Mouse (Mus musculus) embryonic stem cell, embryonic (primary cell): Measurements from ENCODE around the gene Arap1.

Experiments
- CTCF ChIA-PET, 4 experiments: fragments of 300-600 bp in 2 of 4; fragments of 350-600 bp in 2 of 4; sonication (Branson Sonifier 250); formaldehyde crosslinking; loops; one replicate each; lab custom pipeline; 2022; ENCODE audit warnings: inconsistent platforms in 2 of 4; lab: Charles Lee
- POLR2A ChIA-PET, 4 experiments: fragments of 300-600 bp in 2 of 4; fragments of 350-600 bp in 2 of 4; sonication (Branson Sonifier 250); formaldehyde crosslinking; loops; one replicate each; lab custom pipeline; 2022; ENCODE audit warnings: antibody characterized with exemption in 4 of 4, inconsistent platforms in 1 of 4; lab: Charles Lee

Arap1 gene

GRCm38 (mm10) chr7:101320399-101321217, 27.3 kb upstream of the Arap1 start:
- ChIA-PET POLR2A (interaction anchor here in 2 of 4 experiments (1.0 to 3.3 kb wide), 2 partner anchors 10 to 18 kb away, joined by 3 to 19 read pairs; partner anchors contain the start of gene Atg16l2 (in 1 of the 2)), CTCF (interaction anchor here in 3 of 4 experiments (0.7 to 3.5 kb wide), 7 partner anchors 9 to 107 kb away, joined by 3 to 19 read pairs (median 6); no protein-coding TSS in a partner anchor)

- POLR2A ChIA-PET: interaction anchor here in 3 of 4 experiments (0.8 to 3.3 kb wide), 8 partner anchors 10 to 178 kb away, joined by 3 to 19 read pairs (median 4); partner anchors contain the start of genes Arap1 (in 2 of the 3) and Atg16l2 (in 1 of the 3)
- CTCF ChIA-PET: interaction anchor here in 3 of 4 experiments (1.0 to 3.5 kb wide), 9 partner anchors 10 to 106 kb away, joined by 3 to 19 read pairs (median 4); no protein-coding TSS in a partner anchor
These were observed 26.5 kb upstream of the Arap1 start for GRCm38 (mm10) chr7:101321218-101321827.

GRCm38 (mm10) chr7:101323141-101323594, 24.7 kb upstream of the Arap1 start:
- ChIA-PET POLR2A (interaction anchor here in 2 of 4 experiments (0.8 to 3.3 kb wide), 9 partner anchors 9 to 87 kb away, joined by 3 to 19 read pairs (median 3); partner anchors contain the start of genes Arap1 (in 1 of the 2) and Gm45837 (in 1 of the 2)), CTCF (interaction anchor here in 2 of 4 experiments (0.7 to 1.6 kb wide), 3 partner anchors 12 to 180 kb away, joined by 3 to 6 read pairs (median 6); no protein-coding TSS in a partner anchor)

- ChIA-PET POLR2A (interaction anchor here in 2 of 4 experiments (0.5 to 1.2 kb wide), 3 partner anchors 14 to 544 kb away, joined by 3 to 5 read pairs (median 4); partner anchors contain the start of gene Atg16l2 (in 1 of the 2)), CTCF (interaction anchor here in 2 of 4 experiments (1.0 to 1.6 kb wide), 3 partner anchors 13 to 44 kb away, joined by 3 to 6 read pairs (median 6); no protein-coding TSS in a partner anchor)
These were observed 23.5 kb upstream of the Arap1 start for GRCm38 (mm10) chr7:101324142-101324962.

DNA sequence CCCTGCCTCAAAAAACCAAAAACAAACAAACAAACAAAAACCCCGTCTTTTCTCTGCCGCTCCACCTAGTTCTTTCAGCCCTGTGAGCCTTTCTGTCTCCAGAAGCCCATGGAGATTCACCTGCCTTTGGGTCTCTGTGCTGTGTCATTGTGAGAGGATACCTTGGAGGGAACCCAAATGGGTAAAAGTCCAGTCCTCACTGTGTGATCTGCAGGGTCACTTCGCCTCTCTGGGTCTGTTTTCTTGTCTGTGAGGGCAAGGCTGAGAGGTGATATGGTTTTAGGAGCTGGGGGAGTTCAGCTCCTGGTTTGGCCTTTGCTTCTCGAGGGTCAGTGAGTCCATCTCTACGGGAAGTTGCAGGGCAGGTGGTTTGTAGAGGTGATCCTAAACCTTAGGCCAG, 21.9 kb upstream of the Arap1 start:
- ChIA-PET POLR2A (interaction anchor here in 1 of 4 experiments (1.4 kb wide), 1 partner anchor 15 kb away, joined by 4 read pairs; no protein-coding TSS in a partner anchor), CTCF (interaction anchor here in 1 of 4 experiments (1.1 kb wide), 1 partner anchor 72 kb away, joined by 6 read pairs; no protein-coding TSS in a partner anchor)

DNA sequence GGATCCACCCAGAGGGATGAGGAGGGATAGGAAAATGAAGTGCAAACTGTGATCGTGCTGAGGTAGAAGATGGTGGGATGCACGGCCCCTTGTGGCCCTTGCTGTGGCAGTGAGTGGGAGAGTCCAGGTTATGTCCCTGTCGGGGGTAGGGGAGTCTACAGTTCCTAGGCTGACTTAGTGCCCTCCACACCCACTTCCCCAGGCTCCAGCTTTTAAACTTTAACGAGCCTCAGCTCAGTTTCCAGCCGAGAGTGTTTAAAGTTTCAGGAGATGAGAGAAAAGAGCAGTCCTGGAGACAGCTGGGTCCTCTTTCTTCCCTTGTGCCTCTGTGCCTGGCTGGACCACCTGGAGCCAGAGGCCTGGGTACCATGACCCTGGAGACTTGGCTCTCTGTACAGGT, 20.6 kb upstream of the Arap1 start:
- ChIA-PET POLR2A (no interaction called here), CTCF (interaction anchor here in 2 of 4 experiments (1.1 to 1.2 kb wide), 2 partner anchors 16 to 70 kb away, joined by 3 to 6 read pairs; no protein-coding TSS in a partner anchor)

DNA sequence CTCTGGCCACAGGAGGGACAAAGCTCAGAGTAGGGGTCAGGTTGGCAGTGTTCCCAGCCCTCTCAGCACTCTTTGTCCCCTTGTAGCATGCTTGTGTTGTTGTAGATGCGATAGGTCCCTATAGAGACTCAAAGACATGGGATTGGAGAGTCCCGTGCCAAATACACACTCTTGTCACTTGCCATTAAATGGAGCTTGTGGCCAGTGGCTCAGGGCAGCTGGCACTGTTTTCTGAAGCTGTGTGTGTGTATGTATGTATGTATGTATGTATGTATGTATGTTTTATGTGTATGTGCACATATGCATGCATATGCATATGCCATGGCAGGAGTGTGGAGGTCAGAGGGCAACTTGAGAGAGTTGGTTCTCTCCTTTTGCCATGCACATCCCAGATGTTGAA, 20.1 kb upstream of the Arap1 start:
- ChIA-PET POLR2A (no interaction called here), CTCF (interaction anchor here in 1 of 4 experiments (1.2 kb wide), 1 partner anchor 17 kb away, joined by 3 read pairs; no protein-coding TSS in a partner anchor)

- CTCF ChIA-PET: interaction anchor here in 1 of 4 experiments (0.6 kb wide), 1 partner anchor 1052 kb away, joined by 7 read pairs; no protein-coding TSS in a partner anchor
These were observed 19.2 kb upstream of the Arap1 start for GRCm38 (mm10) chr7:101328621-101329158.

DNA sequence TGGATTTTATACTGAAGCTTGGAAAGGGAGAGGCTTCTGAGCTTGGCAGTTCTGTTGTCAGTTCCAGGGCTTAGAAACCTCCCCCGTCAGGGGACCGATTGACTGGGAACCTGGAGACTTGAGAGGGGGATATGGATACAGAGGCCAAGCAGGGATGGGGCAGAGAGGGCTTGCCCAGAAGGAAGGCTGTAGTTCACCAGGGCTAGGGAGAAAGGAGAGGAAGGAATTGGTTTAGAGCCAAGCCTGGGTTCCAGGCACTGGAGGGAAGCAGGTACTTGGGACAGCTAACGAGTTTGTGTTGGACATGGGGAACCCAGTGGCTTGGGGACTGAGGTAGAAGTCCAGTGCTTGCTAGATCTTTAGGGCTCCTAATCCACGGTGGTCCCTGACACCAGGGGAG, 18.3 kb upstream of the Arap1 start:
- POLR2A ChIA-PET: interaction anchor here in 2 of 4 experiments (0.7 to 1.5 kb wide), 2 partner anchors 12 to 32 kb away, joined by 3 to 5 read pairs; partner anchors contain the start of gene Stard10 (in 1 of the 2)
- CTCF ChIA-PET: interaction anchor here in 1 of 4 experiments (0.6 kb wide), 1 partner anchor 1053 kb away, joined by 7 read pairs; no protein-coding TSS in a partner anchor

More at GRCm38 (mm10) chr7:101328621-101329158, 19.2 kb upstream of the Arap1 start:
- POLR2A ChIA-PET: interaction anchor here in 2 of 4 experiments (0.9 to 1.5 kb wide), 2 partner anchors 12 to 18 kb away, joined by 3 to 5 read pairs; partner anchors contain the start of gene Stard10 (in 1 of the 2)

DNA sequence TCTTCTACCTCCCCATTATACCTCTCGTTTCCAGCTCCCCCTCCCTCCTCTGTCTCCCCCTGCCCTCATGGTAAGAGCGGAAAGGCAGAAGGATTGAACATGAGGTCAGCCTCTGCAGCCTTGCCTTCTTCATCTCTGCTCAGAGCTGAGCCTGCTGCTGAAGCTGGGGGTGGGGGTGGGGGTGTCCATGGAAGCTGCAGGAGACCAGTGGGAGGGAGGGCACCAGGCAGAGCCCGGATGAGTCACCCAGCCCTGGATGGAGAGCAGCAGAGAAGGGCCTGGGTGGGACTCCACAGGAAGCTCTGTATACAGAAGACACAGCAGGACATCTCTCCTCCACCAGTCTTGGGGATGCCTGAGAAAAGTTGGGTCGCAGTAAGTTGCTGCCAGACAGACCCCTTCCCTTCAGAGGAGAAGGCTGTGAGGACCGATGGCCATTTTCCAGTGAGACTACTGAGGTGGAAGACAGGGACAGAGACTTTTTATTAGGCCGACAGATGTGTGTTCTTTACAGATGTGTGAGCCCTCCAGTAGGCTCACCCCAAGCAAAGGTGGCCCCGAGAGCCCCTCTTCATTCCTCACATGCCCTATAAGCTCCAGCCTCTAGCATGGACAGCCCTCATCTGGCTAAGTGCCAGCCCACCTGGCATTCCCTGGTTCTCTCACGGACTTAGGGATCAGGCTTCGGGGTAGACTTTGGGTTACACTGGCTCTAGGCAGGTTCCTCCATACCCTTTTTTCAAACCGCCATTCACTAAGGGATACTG, 17.6 kb upstream of the Arap1 start:
- CTCF ChIA-PET: no interaction called here
- POLR2A ChIA-PET: interaction anchor here in 2 of 4 experiments (0.7 to 1.5 kb wide), 3 partner anchors 10 to 32 kb away, joined by 3 to 5 read pairs (median 3); partner anchors contain the start of gene Stard10 (in 1 of the 2)

GRCm38 (mm10) chr7:101330841-101331173, 17.1 kb upstream of the Arap1 start:
- ChIA-PET CTCF (no interaction called here), POLR2A (no interaction called here)

DNA sequence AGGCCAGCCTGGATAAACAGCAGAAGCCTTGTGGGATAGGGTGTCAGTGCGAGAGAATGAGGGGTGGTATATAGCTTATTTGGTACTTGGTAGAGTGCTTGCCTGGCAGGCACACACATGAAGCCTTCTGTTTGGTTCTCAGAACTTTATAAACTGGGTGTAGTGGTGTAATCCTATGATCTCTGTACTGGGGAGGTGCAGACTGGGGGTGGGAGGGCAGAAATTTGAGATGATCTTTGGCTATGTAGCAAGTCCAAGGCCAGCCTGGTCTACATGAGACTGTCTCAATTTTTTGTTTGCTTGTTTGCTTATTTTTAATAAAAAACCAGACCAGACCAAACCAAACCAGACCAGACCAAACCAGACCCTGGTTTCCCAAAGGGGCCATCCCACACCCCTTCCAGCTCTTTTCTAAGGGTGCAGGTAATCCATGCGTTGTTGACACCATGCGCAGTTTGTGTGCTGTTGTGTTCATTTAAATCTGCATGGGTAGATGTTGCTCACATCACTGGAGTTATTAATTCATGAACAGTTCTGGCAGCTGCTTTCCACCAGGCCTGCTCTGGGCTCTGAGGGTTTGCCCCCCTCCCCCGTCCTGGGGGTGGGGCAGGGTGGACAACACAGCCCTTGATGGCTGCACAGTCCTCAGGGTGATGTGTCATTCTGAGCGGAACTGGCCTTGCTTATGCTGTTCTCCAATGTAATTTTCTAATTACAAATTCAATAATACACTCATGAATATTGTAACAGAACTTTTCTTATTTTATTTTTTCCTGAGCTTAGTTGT, 15.6 kb upstream of the Arap1 start:
- ChIA-PET POLR2A (interaction anchor here in 2 of 4 experiments (0.6 to 1.3 kb wide), 3 partner anchors 10 to 285 kb away, joined by 3 to 5 read pairs (median 4); no protein-coding TSS in a partner anchor), CTCF (interaction anchor here in 3 of 4 experiments (0.5 to 0.6 kb wide), 4 partner anchors 21 to 559 kb away, joined by 3 to 7 read pairs (median 4); no protein-coding TSS in a partner anchor)

DNA sequence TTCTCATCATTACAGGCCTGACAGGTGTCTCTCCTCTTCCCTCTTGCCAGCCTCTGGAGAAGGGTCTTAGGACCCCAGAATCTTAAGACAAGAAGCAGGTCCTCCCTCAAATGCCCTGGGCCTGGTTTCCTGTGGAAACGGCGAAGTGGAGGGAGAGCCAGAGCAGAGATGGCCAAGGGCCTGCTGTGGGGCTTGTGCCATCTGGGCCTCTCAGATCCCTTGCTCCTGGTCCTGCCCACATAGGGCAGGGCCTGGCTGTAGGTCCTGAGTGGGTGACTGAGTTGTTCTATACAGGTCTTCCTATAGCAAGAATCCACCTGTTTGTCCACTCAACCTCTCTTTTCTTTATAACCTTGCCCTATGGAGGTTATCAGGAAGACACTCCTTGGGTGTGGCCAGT, 12.6 kb upstream of the Arap1 start:
- ChIA-PET CTCF (interaction anchor here in 1 of 4 experiments (0.7 kb wide), 1 partner anchor 25 kb away, joined by 4 read pairs; no protein-coding TSS in a partner anchor), POLR2A (interaction anchor here in 1 of 4 experiments (1.4 kb wide), 1 partner anchor 34 kb away, joined by 4 read pairs; the partner anchor contains the start of gene Atg16l2)

DNA sequence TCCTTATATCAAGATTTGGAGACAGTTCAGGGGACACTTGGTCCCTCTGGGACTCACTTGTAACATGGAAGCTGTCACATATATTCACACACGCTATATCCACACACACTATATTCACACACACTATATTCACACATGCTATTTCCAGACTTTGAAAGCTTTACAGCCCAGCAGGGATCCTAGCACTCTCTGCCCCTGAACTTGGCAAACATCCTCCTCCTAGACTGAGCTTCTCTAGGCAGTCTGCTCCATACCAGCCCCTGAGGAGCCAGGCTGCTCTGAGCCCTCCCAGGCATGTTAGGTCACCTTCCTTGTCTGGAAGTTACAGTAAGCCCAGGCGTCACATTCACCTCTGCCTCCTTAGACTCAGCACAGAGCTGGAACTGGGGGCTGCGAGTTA, 11.2 kb upstream of the Arap1 start:
- ChIA-PET POLR2A (interaction anchor here in 1 of 4 experiments (1.4 kb wide), 1 partner anchor 35 kb away, joined by 4 read pairs; the partner anchor contains the start of gene Atg16l2), CTCF (no interaction called here)

GRCm38 (mm10) chr7:101337401-101337800, 10.5 kb upstream of the Arap1 start:
- CTCF ChIA-PET: no interaction called here
- POLR2A ChIA-PET: interaction anchor here in 1 of 4 experiments (0.5 kb wide), 1 partner anchor 130 kb away, joined by 5 read pairs; no protein-coding TSS in a partner anchor
